Mouse (Mus musculus) megakaryocyte-erythroid progenitor cell, adult 5-6 weeks (primary cell): ENCODE measurements around the gene Capn2. TPM values are rescaled to one million over a fixed set of nuclear protein-coding genes. Genes with fewer than 3 reads are reported as not detected.

ENCODE experiments used
- ATAC-seq: replicated peaks from 2 replicates; pipeline ENCODE4 v1.8.0; 2016; ENCODE audit warnings: mild to moderate bottlenecking, inconsistent platforms; ENCODE audit not compliant: severe bottlenecking, poor library complexity, low FRiP score, low TSS enrichment
- total RNA-seq, 2 experiments: library from RNA; stranded (forward) in 1 of 2; stranded (reverse) in 1 of 2; fragments of 200-1000, 215-1000 nt in 1 of 2; fragments of >200 nt in 1 of 2; fragmentation: Nextera tagmentation in 1 of 2; gene quantifications; 2 replicates each; pipeline ENCODE4 v1.2.3; 2014 to 2017

Capn2 gene
- total RNA-seq, 2 experiments from 2014 or later = 2.4 to 7.2 TPM

- ATAC-seq = no peak
Measured at GRCm38 (mm10) chr1:182429826-182430225, 87.6 kb downstream of the Capn2 start.

GRCm38 (mm10) chr1:182427426-182427825, 90.0 kb downstream of the Capn2 start:
- no peak for ATAC-seq

- no peak for ATAC-seq
Measured at GRCm38 (mm10) chr1:182426444-182426843, 91.0 kb downstream of the Capn2 start.

- ATAC-seq = no peak
Measured at GRCm38 (mm10) chr1:182425176-182425575, 92.2 kb downstream of the Capn2 start.

- ATAC-seq = no peak
Measured at GRCm38 (mm10) chr1:182424274-182424673, 93.1 kb downstream of the Capn2 start.

- ATAC-seq = no peak
Measured at GRCm38 (mm10) chr1:182419481-182419880, 97.9 kb downstream of the Capn2 start.

Other genes with a start within 250 kb of the Capn2 start
- 37.5 and 39.8 TPM in 2 replicates for gene Degs1, start 234.8 kb downstream of the Capn2 start, total RNA-seq (2014; fragmentation: Nextera tagmentation)
- 35.8 and 36.9 TPM in 2 replicates for gene Degs1, start 234.8 kb downstream of the Capn2 start, total RNA-seq (2017)
- 11.7 and 17.2 TPM in 2 replicates for gene Fbxo28, start 176.0 kb downstream of the Capn2 start, total RNA-seq (2014; fragmentation: Nextera tagmentation)
- 9.4 and 14.8 TPM in 2 replicates for gene Fbxo28, start 176.0 kb downstream of the Capn2 start, total RNA-seq (2017)
- gene Trp53bp2, start 108.4 kb downstream of the Capn2 start, total RNA-seq (2014; fragmentation: Nextera tagmentation) = 8.2 and 8.8 TPM in 2 replicates
- gene Trp53bp2, start 108.4 kb downstream of the Capn2 start, total RNA-seq (2017) = 6.2 and 7.5 TPM in 2 replicates
- not detected in 2 replicates for gene Capn8, start 47.4 kb upstream of the Capn2 start, total RNA-seq (2014; fragmentation: Nextera tagmentation)
- not detected in 2 replicates for gene Capn8, start 47.4 kb upstream of the Capn2 start, total RNA-seq (2017)
- gene Ccdc185, start 231.6 kb upstream of the Capn2 start, total RNA-seq (2014; fragmentation: Nextera tagmentation) = not detected in 2 replicates
- not detected in 2 replicates for gene Ccdc185, start 231.6 kb upstream of the Capn2 start, total RNA-seq (2017)
- gene Susd4, start 246.3 kb upstream of the Capn2 start, total RNA-seq (2014; fragmentation: Nextera tagmentation) = 0.12 and 0.26 TPM in 2 replicates
- gene Susd4, start 246.3 kb upstream of the Capn2 start, total RNA-seq (2017) = not detected in 2 replicates